Mouse (Mus musculus) hindbrain, embryonic 12.5 days (tissue): ENCODE measurements around the gene Sptan1. TPM values are rescaled to one million over a fixed set of nuclear protein-coding genes. Genes with fewer than 3 reads are reported as not detected.
A peak's percentile ranks its signal among the peaks of the same experiment; 100 is the strongest.

Experiments used
- ATAC-seq: fragments of 200-750 bp; cut with Nextera tagmentation; 2 replicates; pipeline ENCODE4 v1.8.0; 2017; ENCODE audit warnings: moderate TSS enrichment; ENCODE audit not compliant: low FRiP score
- H3K27ac ChIP-seq: fragments of 300-500 bp; sonication (generic); 2 replicates; pipeline ENCODE4 v1.5.1; 2016; ENCODE audit warnings: mild to moderate bottlenecking
- H3K27me3 ChIP-seq: fragments of 300-500 bp; sonication (generic); 2 replicates; pipeline ENCODE4 v1.6.1; 2016; ENCODE audit warnings: mild to moderate bottlenecking
- H3K36me3 ChIP-seq: fragments of 300-500 bp; sonication (generic); 2 replicates; pipeline ENCODE4 v1.6.1; 2016; ENCODE audit warnings: mild to moderate bottlenecking
- H3K4me1 ChIP-seq: fragments of 300-500 bp; sonication (generic); 2 replicates; pipeline ENCODE4 v1.6.1; 2016
- H3K4me2 ChIP-seq: fragments of 300-500 bp; sonication (generic); replicated peaks from 2 replicates; pipeline ENCODE4 v1.6.1; 2016; ENCODE audit warnings: mild to moderate bottlenecking
- H3K4me3 ChIP-seq: fragments of 300-500 bp; sonication (generic); 2 replicates; pipeline ENCODE4 v1.5.1; 2016; ENCODE audit warnings: mild to moderate bottlenecking
- H3K9ac ChIP-seq: fragments of 300-500 bp; sonication (generic); 2 replicates; pipeline ENCODE4 v1.6.1; 2016; ENCODE audit warnings: mild to moderate bottlenecking, moderate library complexity
- H3K9me3 ChIP-seq: fragments of 300-500 bp; sonication (generic); replicated peaks from 2 replicates; pipeline ENCODE4 v1.6.1; 2016; ENCODE audit warnings: mild to moderate bottlenecking
- WGBS: fragments of 180-500 bp; shearing (Covaris S2); methylation state at CpG from one replicate; pipeline ENCODE4 v1.1.7; 2016; 5-methylcytosine and 5-hydroxymethylcytosine counted together
- microRNA-seq: library from miRNA; unstranded; fragments of <30 nt; microRNA quantifications from one replicate; pipeline ENCODE4, GENCODE M21; 2017
- polyA plus RNA-seq: library from polyadenylated mRNA; unstranded; fragments of >200 nt; fragmentation: Nextera tagmentation; extraction: Ambion mirVana; gene quantifications from 2 replicates; pipeline ENCODE4 v1.2.1, GENCODE M21; 2016

Sptan1 gene
- polyA plus RNA-seq, 1 experiment from 2014 or later: 188 TPM

GRCm38 (mm10) chr2:30078349-30078712, 113.0 kb downstream of the Sptan1 start:
- Histone ChIP-seq H3K9me3 (no peaks in the 10 kb centered on the region), H3K27me3 (no peaks in the 10 kb centered on the region), H3K4me2 (peak overlapping the region; percentile 78), H3K9ac (peak overlapping the region; percentile 61; the same call in 1 of the 2 replicates), H3K4me3 (peak overlapping the region; percentile 41), H3K36me3 (0 out of 2 replicates have a peak, but pooled peaks cover 3% of the 10 kb centered on the region), H3K4me1 (peaks cover 17% of the 10 kb centered on the region), H3K27ac (0 out of 2 replicates have a peak overlapping the region, but pooled peaks have one; percentile 50)
- WGBS: 23% methylated on average over 10 of the region's 10 CpGs
- peak; percentile 3; the same call in 1 of the 2 replicates for ATAC-seq

- H3K9me3 ChIP-seq: no peaks in the 10 kb centered on the region
These were observed 113.4 kb downstream of the Sptan1 start for GRCm38 (mm10) chr2:30078760-30079159.

GRCm38 (mm10) chr2:30080181-30080800, 114.9 kb downstream of the Sptan1 start:
- peaks cover 28% of the 10 kb centered on the region for H3K4me1 ChIP-seq
- no peak for ATAC-seq
- H3K4me2 ChIP-seq: no peak overlapping the region
- H3K27ac ChIP-seq: no peak overlapping the region
- no peaks in the 10 kb centered on the region for H3K9me3 ChIP-seq
- H3K36me3 ChIP-seq: no peaks in the 10 kb centered on the region
- no peak overlapping the region for H3K4me3 ChIP-seq
- 89% methylated on average over 15 of the region's 15 CpGs for WGBS
- H3K9ac ChIP-seq: no peak overlapping the region
- H3K27me3 ChIP-seq: no peaks in the 10 kb centered on the region

More at GRCm38 (mm10) chr2:30078760-30079159, 113.4 kb downstream of the Sptan1 start:
- Histone ChIP-seq H3K4me3 (no peak overlapping the region), H3K4me1 (peaks cover 17% of the 10 kb centered on the region), H3K27me3 (no peaks in the 10 kb centered on the region), H3K9ac (peak overlapping the region; percentile 23; the same call in 1 of the 2 replicates), H3K4me2 (peak overlapping the region; percentile 78), H3K27ac (0 out of 2 replicates have a peak overlapping the region, but pooled peaks have one; percentile 50), H3K36me3 (no peaks in the 10 kb centered on the region)
- 76% methylated on average over 4 of the region's 4 CpGs for WGBS
- ATAC-seq: no peak

Small RNA genes lying within 50 kb of the gene (microRNA-seq; reads per million reads assigned to microRNA genes)
- 1.9 reads per million for gene Mir6997

Other genes starting within 250 kb of the Sptan1 start
- not detected in 2 replicates for gene Gm13420, start 213.9 kb upstream of the Sptan1 start, polyA plus RNA-seq
- not detected in 2 replicates for gene Gm13547, start 206.2 kb upstream of the Sptan1 start, polyA plus RNA-seq
- gene Coq4, start 178.1 kb upstream of the Sptan1 start, polyA plus RNA-seq: 33.1 and 36.8 TPM in 2 replicates
- gene Trub2, start 177.1 kb upstream of the Sptan1 start, polyA plus RNA-seq: 43.1 and 43.3 TPM in 2 replicates
- 28.3 and 29.3 TPM in 2 replicates for gene Slc27a4, start 162.9 kb upstream of the Sptan1 start, polyA plus RNA-seq
- gene Urm1, start 145.5 kb upstream of the Sptan1 start, polyA plus RNA-seq: 16.4 and 19.5 TPM in 2 replicates
- gene Cercam, start 96.4 kb upstream of the Sptan1 start, polyA plus RNA-seq: 28.5 and 30.2 TPM in 2 replicates
- gene Odf2, start 76.3 kb upstream of the Sptan1 start, polyA plus RNA-seq: 87.9 and 97.0 TPM in 2 replicates
- 69.1 and 72.5 TPM in 2 replicates for gene Gle1, start 30.1 kb upstream of the Sptan1 start, polyA plus RNA-seq
- 40.4 and 41.0 TPM in 2 replicates for gene Wdr34, start 83.3 kb downstream of the Sptan1 start, polyA plus RNA-seq
- 558 and 568 TPM in 2 replicates for gene Set, start 91.8 kb downstream of the Sptan1 start, polyA plus RNA-seq
- 7.0 and 7.2 TPM in 2 replicates for gene Pkn3, start 112.1 kb downstream of the Sptan1 start, polyA plus RNA-seq
- 23.7 and 25.5 TPM in 2 replicates for gene Zdhhc12, start 128.1 kb downstream of the Sptan1 start, polyA plus RNA-seq
- 11.8 and 12.6 TPM in 2 replicates for gene Zer1, start 159.0 kb downstream of the Sptan1 start, polyA plus RNA-seq
- 10.3 and 10.6 TPM in 2 replicates for gene Tbc1d13, start 168.2 kb downstream of the Sptan1 start, polyA plus RNA-seq
- gene Endog, start 205.9 kb downstream of the Sptan1 start, polyA plus RNA-seq: 15.7 and 16.2 TPM in 2 replicates
- gene Spout1, start 212.9 kb downstream of the Sptan1 start, polyA plus RNA-seq: 63.7 and 63.9 TPM in 2 replicates
- gene Kyat1, start 240.3 kb downstream of the Sptan1 start, polyA plus RNA-seq: 10.4 and 13.1 TPM in 2 replicates